Mouse (Mus musculus) hindbrain, embryonic 13.5 days (tissue): ENCODE results near the gene Stx1b. TPM values are rescaled to one million over a fixed set of nuclear protein-coding genes. Genes with fewer than 3 reads are reported as not detected.

Experiments
- ATAC-seq: fragments of 200-750 bp; cut with Nextera tagmentation; 2 replicates; pipeline ENCODE4 v1.8.0; 2017; ENCODE audit warnings: moderate TSS enrichment; ENCODE audit not compliant: low FRiP score
- H3K27ac ChIP-seq: fragments of 300-500 bp; sonication (generic); 2 replicates; pipeline ENCODE4 v1.5.1; 2015; ENCODE audit warnings: inconsistent platforms, mild to moderate bottlenecking, moderate library complexity
- H3K27me3 ChIP-seq: fragments of 300-500 bp; sonication (generic); 2 replicates; pipeline ENCODE4 v1.6.1; 2015; ENCODE audit warnings: mild to moderate bottlenecking, inconsistent platforms
- H3K36me3 ChIP-seq: fragments of 300-500 bp; sonication (generic); 2 replicates; pipeline ENCODE4 v1.6.1; 2015; ENCODE audit warnings: mild to moderate bottlenecking, inconsistent platforms
- H3K4me1 ChIP-seq: fragments of 300-500 bp; sonication (generic); replicated peaks from 2 replicates; pipeline ENCODE4 v1.6.1; 2015; ENCODE audit warnings: inconsistent platforms
- H3K4me2 ChIP-seq: fragments of 300-500 bp; sonication (generic); 2 replicates; pipeline ENCODE4 v1.6.1; 2015; ENCODE audit warnings: inconsistent platforms, mild to moderate bottlenecking, moderate library complexity
- H3K4me3 ChIP-seq: fragments of 300-500 bp; sonication (generic); 2 replicates; pipeline ENCODE4 v1.5.1; 2015; ENCODE audit warnings: mild to moderate bottlenecking, inconsistent platforms
- H3K9ac ChIP-seq: fragments of 300-500 bp; sonication (generic); 2 replicates; pipeline ENCODE4 v1.6.1; 2015; ENCODE audit warnings: mild to moderate bottlenecking, inconsistent platforms
- H3K9me3 ChIP-seq: fragments of 300-500 bp; sonication (generic); 2 replicates; pipeline ENCODE4 v1.6.1; 2016; ENCODE audit warnings: inconsistent platforms
- WGBS: fragments of 180-500 bp; shearing (Covaris S2); methylation state at CpG from one replicate; pipeline ENCODE4 v1.1.7; 2015; 5-methylcytosine and 5-hydroxymethylcytosine counted together
- polyA plus RNA-seq: library from polyadenylated mRNA; unstranded; fragments of >200 nt; fragmentation: Nextera tagmentation; extraction: Ambion mirVana; gene quantifications from 2 replicates; pipeline ENCODE4 v1.2.1, GENCODE M21; 2015

Gene Stx1b
- polyA plus RNA-seq, 1 experiment from 2014 or later, result 38.7 TPM

GRCm38 (mm10) chr7:127815116-127815665, 9.2 kb downstream of the Stx1b start:
- H3K4me1 ChIP-seq, result peaks cover 10% of the 10 kb centered on the region; the same call in 1 of the 2 replicates
- no peak overlapping the region for H3K4me3 ChIP-seq
- no peaks in the 10 kb centered on the region for H3K9me3 ChIP-seq
- 93% methylated on average over 15 of the region's 15 CpGs for WGBS
- no peaks in the 10 kb centered on the region for H3K27me3 ChIP-seq
- no peak overlapping the region for H3K27ac ChIP-seq
- no peak for ATAC-seq
- no peak overlapping the region for H3K4me2 ChIP-seq
- H3K36me3 ChIP-seq, result peaks cover 62% of the 10 kb centered on the region
- H3K9ac ChIP-seq, result no peak overlapping the region; the same call in 1 of the 2 replicates

- H3K27me3 ChIP-seq, result no peaks in the 10 kb centered on the region
- no peak overlapping the region for H3K4me3 ChIP-seq
- no peak overlapping the region for H3K4me2 ChIP-seq
- peaks cover 71% of the 10 kb centered on the region for H3K36me3 ChIP-seq
- no peaks in the 10 kb centered on the region for H3K9me3 ChIP-seq
- H3K9ac ChIP-seq, result no peak overlapping the region
- peaks cover 10% of the 10 kb centered on the region; the same call in 1 of the 2 replicates for H3K4me1 ChIP-seq
- no peak for ATAC-seq
- WGBS, result 86% methylated on average over 19 of the region's 19 CpGs
- no peak overlapping the region for H3K27ac ChIP-seq
These were observed 10.0 kb downstream of the Stx1b start for GRCm38 (mm10) chr7:127814241-127814921.

- Histone ChIP-seq H3K9me3 (no peaks in the 10 kb centered on the region), H3K4me3 (no peak overlapping the region), H3K4me2 (no peak overlapping the region), H3K27me3 (no peaks in the 10 kb centered on the region), H3K4me1 (peaks cover 10% of the 10 kb centered on the region; the same call in 1 of the 2 replicates), H3K9ac (no peak overlapping the region), H3K27ac (no peak overlapping the region), H3K36me3 (peaks cover 76% of the 10 kb centered on the region)
- WGBS, result 89% methylated on average over 4 of the region's 4 CpGs
- no peak for ATAC-seq
These were observed 10.5 kb downstream of the Stx1b start for GRCm38 (mm10) chr7:127813821-127814220.

- peaks cover 10% of the 10 kb centered on the region; the same call in 1 of the 2 replicates for H3K4me1 ChIP-seq
- 90% methylated on average over 3 of the region's 3 CpGs for WGBS
- H3K4me2 ChIP-seq, result no peak overlapping the region
- ATAC-seq, result no peak
- no peak overlapping the region for H3K4me3 ChIP-seq
- no peak overlapping the region for H3K9ac ChIP-seq
- H3K27ac ChIP-seq, result no peak overlapping the region
- peaks cover 79% of the 10 kb centered on the region for H3K36me3 ChIP-seq
- H3K9me3 ChIP-seq, result no peaks in the 10 kb centered on the region
- no peaks in the 10 kb centered on the region for H3K27me3 ChIP-seq
These were observed 12.1 kb downstream of the Stx1b start for GRCm38 (mm10) chr7:127812292-127812691.

GRCm38 (mm10) chr7:127811240-127811639, 13.1 kb downstream of the Stx1b start:
- peaks cover 6% of the 10 kb centered on the region; the same call in 1 of the 2 replicates for H3K4me1 ChIP-seq
- 83% methylated on average over 4 of the region's 4 CpGs for WGBS
- ATAC-seq, result no peak
- no peaks in the 10 kb centered on the region for H3K9me3 ChIP-seq
- peaks cover 88% of the 10 kb centered on the region for H3K36me3 ChIP-seq
- no peak overlapping the region for H3K9ac ChIP-seq
- no peak overlapping the region for H3K4me3 ChIP-seq
- H3K27me3 ChIP-seq, result no peaks in the 10 kb centered on the region
- H3K27ac ChIP-seq, result no peak overlapping the region
- no peak overlapping the region for H3K4me2 ChIP-seq

- WGBS, result 83% methylated on average over 10 of the region's 10 CpGs
- peaks cover 90% of the 10 kb centered on the region for H3K36me3 ChIP-seq
These were observed 13.7 kb downstream of the Stx1b start for GRCm38 (mm10) chr7:127810650-127811049.

GRCm38 (mm10) chr7:127809846-127810245, 14.5 kb downstream of the Stx1b start:
- no peak overlapping the region for H3K9ac ChIP-seq
- no peak overlapping the region for H3K27ac ChIP-seq
- ATAC-seq, result no peak
- no peaks in the 10 kb centered on the region for H3K4me1 ChIP-seq
- H3K4me3 ChIP-seq, result no peak overlapping the region
- no peaks in the 10 kb centered on the region for H3K27me3 ChIP-seq
- H3K9me3 ChIP-seq, result no peaks in the 10 kb centered on the region
- H3K36me3 ChIP-seq, result peaks cover 91% of the 10 kb centered on the region
- no peak overlapping the region for H3K4me2 ChIP-seq
- WGBS, result 93% methylated on average over 1 of the region's 1 CpGs

More at GRCm38 (mm10) chr7:127810650-127811049, 13.7 kb downstream of the Stx1b start:
- H3K27ac ChIP-seq, result no peak overlapping the region
- H3K27me3 ChIP-seq, result no peaks in the 10 kb centered on the region
- H3K9ac ChIP-seq, result no peak overlapping the region
- no peak overlapping the region for H3K4me2 ChIP-seq
- no peak for ATAC-seq
- H3K4me1 ChIP-seq, result no peaks in the 10 kb centered on the region
- H3K9me3 ChIP-seq, result no peaks in the 10 kb centered on the region
- no peak overlapping the region for H3K4me3 ChIP-seq

GRCm38 (mm10) chr7:127808821-127809220, 15.5 kb downstream of the Stx1b start:
- Histone ChIP-seq H3K9me3 (no peaks in the 10 kb centered on the region), H3K27ac (no peak overlapping the region), H3K4me1 (no peaks in the 10 kb centered on the region), H3K27me3 (no peaks in the 10 kb centered on the region), H3K9ac (no peak overlapping the region), H3K4me3 (no peak overlapping the region), H3K36me3 (peaks cover 91% of the 10 kb centered on the region), H3K4me2 (no peak overlapping the region)
- WGBS, result 78% methylated on average over 5 of the region's 5 CpGs
- no peak for ATAC-seq

GRCm38 (mm10) chr7:127802313-127802712, 22.0 kb downstream of the Stx1b start:
- H3K9me3 ChIP-seq, result no peaks in the 10 kb centered on the region
- no peak overlapping the region for H3K4me2 ChIP-seq
- peaks cover 80% of the 10 kb centered on the region for H3K36me3 ChIP-seq
- 93% methylated on average over 17 of the region's 17 CpGs for WGBS
- H3K27me3 ChIP-seq, result no peaks in the 10 kb centered on the region
- ATAC-seq, result no peak
- no peak overlapping the region for H3K9ac ChIP-seq
- no peak overlapping the region for H3K27ac ChIP-seq
- H3K4me1 ChIP-seq, result peaks cover 9% of the 10 kb centered on the region
- H3K4me3 ChIP-seq, result no peak overlapping the region

- Histone ChIP-seq H3K4me2 (peak overlapping the region; percentile 35), H3K36me3 (peaks cover 82% of the 10 kb centered on the region), H3K9ac (peak overlapping the region; percentile 58), H3K4me3 (no peak overlapping the region), H3K4me1 (peaks cover 9% of the 10 kb centered on the region), H3K9me3 (no peaks in the 10 kb centered on the region), H3K27ac (no peak overlapping the region; the same call in 1 of the 2 replicates), H3K27me3 (no peaks in the 10 kb centered on the region)
- WGBS, result 90% methylated on average over 8 of the region's 8 CpGs
- ATAC-seq, result no peak
These were observed 23.2 kb downstream of the Stx1b start for GRCm38 (mm10) chr7:127801010-127801621.

GRCm38 (mm10) chr7:127800435-127801009, 23.8 kb downstream of the Stx1b start, which contains the start of gene Hsd3b7:
Gene Hsd3b7, plus strand, starts transcription at chr7:127800604.
- H3K4me3 ChIP-seq, result peak within 1 kb of the TSS; percentile 9; the same call in 1 of the 2 replicates
- peak within 1 kb of the TSS; percentile 35 for H3K4me2 ChIP-seq
- ATAC-seq, result peak; percentile 75
- WGBS, result 25% methylated on average over 6 of the region's 6 CpGs
- peak within 1 kb of the TSS; percentile 58 for H3K9ac ChIP-seq
- H3K4me1 ChIP-seq, result peaks cover 9% of the 10 kb centered on the region
- H3K27me3 ChIP-seq, result no peaks in the 10 kb centered on the region
- H3K27ac ChIP-seq, result peak within 1 kb of the TSS; percentile 35; the same call in 1 of the 2 replicates
- H3K9me3 ChIP-seq, result no peaks in the 10 kb centered on the region
- H3K36me3 ChIP-seq, result peaks cover 84% of the 10 kb centered on the region

GRCm38 (mm10) chr7:127799738-127800137, 24.6 kb downstream of the Stx1b start:
- Histone ChIP-seq H3K9me3 (no peaks in the 10 kb centered on the region), H3K4me1 (peaks cover 9% of the 10 kb centered on the region), H3K27me3 (no peaks in the 10 kb centered on the region), H3K4me3 (no peak overlapping the region), H3K4me2 (no peak overlapping the region), H3K9ac (0 out of 2 replicates have a peak overlapping the region, but pooled peaks have one; percentile 8), H3K27ac (0 out of 2 replicates have a peak overlapping the region, but pooled peaks have one; percentile 35), H3K36me3 (peaks cover 84% of the 10 kb centered on the region)
- 100% methylated on average over 1 of the region's 1 CpGs for WGBS
- ATAC-seq, result no peak
